9 mouse cellular contexts compared by ENCODE assay signal in genomic region chr2:57117201-57117951, GRCm38 (mm10). TPM values are rescaled to one million over a fixed set of nuclear protein-coding genes. Genes with fewer than 3 reads are reported as not detected.
A peak's percentile ranks its signal among the peaks of the same experiment; 100 is the strongest.
DNase-seq lines count a peak whose midpoint lies in the region; ATAC-seq and TF ChIP-seq lines count a peak whose summit lies in the region.
"Had no signal": no experiment of that assay in that cellular context is flagged by ENCODE, and none has a peak within 500 bp of the region (broad histone marks: within the 10 kb centered on the region; RNA-seq: fewer than 3 reads in every experiment).

No protein-coding gene starts in this region.

- TF ChIP-seq CTCF in lung, adult 2 months (IDR thresholded peaks at IDR 0.05; ENCODE audit: insufficient read depth, low read length): peak; percentile 45; the same call in 1 of the 2 replicates

- peaks cover 12% of the 10 kb centered on the region for H3K4me1 ChIP-seq in forebrain, embryonic 14.5 days (ENCODE audit: control insufficient read depth, insufficient read depth, low read length)
- peaks cover 2% of the 10 kb centered on the region; the same call in 1 of the 2 replicates for H3K4me1 ChIP-seq in lung, adult 2 months (ENCODE audit: control insufficient read depth, insufficient read depth, low read length)
- 0 out of 2 replicates have a peak, but pooled peaks cover 7% of the 10 kb centered on the region for H3K4me1 ChIP-seq in neural tube, embryonic 14.5 days (ENCODE audit: control insufficient read depth, insufficient read depth, low read length)

- peak; percentile 54 for DNase-seq in ovary, adult 18-20 months (ENCODE audit: low spot score)
- DNase-seq in ovary, postnatal 10 days (ENCODE audit: low spot score): no peak
- DNase-seq in cerebellum, adult 11 months: peak; percentile 63
- DNase-seq in forebrain, embryonic 14.5 days (ENCODE audit: low spot score): peak; percentile 86
- peak; percentile 47 for DNase-seq in heart, postnatal 25 days (ENCODE audit: low spot score)
- peak; percentile 75 for DNase-seq in layer of hippocampus, adult 11-12 months (ENCODE audit: low spot score)
- DNase-seq in lung, adult 2 months: peak; percentile 55

- H3K27me3 ChIP-seq in forebrain, embryonic 14.5 days (replicated peaks; ENCODE audit: control insufficient read depth, insufficient read depth, low read length): peaks cover 11% of the 10 kb centered on the region
- peaks cover 19% of the 10 kb centered on the region; the same call in 1 of the 2 replicates for H3K27me3 ChIP-seq in neural tube, embryonic 14.5 days (ENCODE audit: control insufficient read depth, insufficient read depth, low read length)
- H3K27me3 ChIP-seq: Patski had no signal

- peak overlapping the region; percentile 96 for H3K4me2 ChIP-seq in forebrain, embryonic 14.5 days (ENCODE audit: low read length)
- peak overlapping the region; percentile 98 for H3K4me2 ChIP-seq in neural tube, embryonic 14.5 days (ENCODE audit: low read depth, low read length)

- no peak for TF ChIP-seq POLR2A in lung, adult 2 months (IDR thresholded peaks at IDR 0.05; ENCODE audit: borderline replicate concordance, extremely low read depth, low read depth, low read length)

- WGBS in forebrain, embryonic 14.5 days: 1% methylated on average over 13 of the region's 13 CpGs
- 1% methylated on average over 13 of the region's 13 CpGs for WGBS in lung, adult 2 months
- 4% methylated on average over 13 of the region's 13 CpGs for WGBS in neural tube, embryonic 14.5 days

- H3K27ac ChIP-seq in forebrain, embryonic 14.5 days (ENCODE audit: low read depth, low read length): peak overlapping the region; percentile 48; the same call in 1 of the 2 replicates
- H3K27ac ChIP-seq in neural tube, embryonic 14.5 days (ENCODE audit: low read depth, low read length): no peak overlapping the region

- H3K4me3 ChIP-seq in forebrain, embryonic 14.5 days (ENCODE audit: low read depth, low read length): peak overlapping the region; percentile 72
- peak overlapping the region; percentile 78 for H3K4me3 ChIP-seq in lung, adult 2 months (replicated peaks; ENCODE audit: extremely low read depth, low read depth, low read length)
- H3K4me3 ChIP-seq in neural tube, embryonic 14.5 days (ENCODE audit: low read depth, low read length): peak overlapping the region; percentile 7; the same call in 1 of the 2 replicates

- H3K9ac ChIP-seq in forebrain, embryonic 14.5 days (ENCODE audit: low read length): peak overlapping the region; percentile 75
- no peak overlapping the region for H3K9ac ChIP-seq in neural tube, embryonic 14.5 days (replicated peaks; ENCODE audit: low read depth, low read length)

- H3K36me3 ChIP-seq in forebrain, embryonic 14.5 days (ENCODE audit: control insufficient read depth, insufficient read depth, low read length): no peaks in the 10 kb centered on the region
- no peaks in the 10 kb centered on the region for H3K36me3 ChIP-seq in neural tube, embryonic 14.5 days (ENCODE audit: control insufficient read depth, insufficient read depth, low read length)

- peak; percentile 10 for ATAC-seq in forebrain, embryonic 14.5 days
- ATAC-seq in neural tube, embryonic 14.5 days (ENCODE audit: low read depth): no peak

- no peaks in the 10 kb centered on the region for H3K9me3 ChIP-seq in forebrain, embryonic 14.5 days (replicated peaks; ENCODE audit: control insufficient read depth, low read length)
- no peaks in the 10 kb centered on the region for H3K9me3 ChIP-seq in neural tube, embryonic 14.5 days (ENCODE audit: control insufficient read depth, low read length)

- intact Hi-C loops in heart, postnatal 25 days (cut with DNase I): loop anchor here (5.0 kb wide), 2 partner anchors 185 to 200 kb away; no protein-coding TSS in a partner anchor

RNA-seq across cellular contexts. Expression of gene Nr4a2, which starts 6.4 kb away (rescaled TPM):
- polyA plus RNA-seq in forebrain, embryonic 14.5 days (2014; fragmentation: Nextera tagmentation; extraction: Ambion mirVana): 8.2 and 16.1 TPM in 2 replicates
- total RNA-seq in heart, postnatal 25 days (2021): 1 to 10 TPM; 1.3 to 1.8 TPM
- polyA plus RNA-seq in lung, adult 2 months (2012; rRNA removed): 1.9 and 3.6 TPM in 2 replicates
- polyA plus RNA-seq in neural tube, embryonic 14.5 days (2014; fragmentation: Nextera tagmentation; extraction: Ambion mirVana): 24.7 and 25.6 TPM in 2 replicates

Comparison
In these comparisons a context has a peak if more than half of its experiments do, and no peak if none do; other contexts are left out.
1. H3K4me3 ChIP-seq: peak in every context shown above with its lines; median percentile 78 in lung, adult 2 months; 72 in forebrain, embryonic 14.5 days; 7 in neural tube, embryonic 14.5 days.